Mouse (Mus musculus) MEL (cell line): ENCODE data around the gene Tmem63a.

ENCODE experiments used
- USF1 ChIP-seq: IDR thresholded peaks from 2 replicates; pipeline ENCODE4 v1.6.1; 2014; ENCODE audit warnings: low read depth, mild to moderate bottlenecking, inconsistent platforms, low read length, improper control_type of control experiment, moderate library complexity
- ZNF384 ChIP-seq: IDR thresholded peaks from 2 replicates; pipeline ENCODE4 v1.6.1; 2012; ENCODE audit warnings: low read depth, mild to moderate bottlenecking, inconsistent platforms, low read length, improper control_type of control experiment

- TF ChIP-seq USF1 (no peak), ZNF384 (no peak)
Measured at GRCm38 (mm10) chr1:180976110-180976679, 34.1 kb downstream of the Tmem63a start.
